Mouse (Mus musculus) kidney, postnatal 10 days (tissue): ENCODE measurements at regions not wholly inside any gene's neighbourhood (a gene's known extent, or its start where the extent isn't known, plus 50 kb on each side); places are given as distances from the start of the nearest gene placed in this dataset.

Experiments
- DNase-seq: peaks from one replicate; pipeline ENCODE4 v3.0.0; 2021; ENCODE audit warnings: mixed read lengths

DNA sequence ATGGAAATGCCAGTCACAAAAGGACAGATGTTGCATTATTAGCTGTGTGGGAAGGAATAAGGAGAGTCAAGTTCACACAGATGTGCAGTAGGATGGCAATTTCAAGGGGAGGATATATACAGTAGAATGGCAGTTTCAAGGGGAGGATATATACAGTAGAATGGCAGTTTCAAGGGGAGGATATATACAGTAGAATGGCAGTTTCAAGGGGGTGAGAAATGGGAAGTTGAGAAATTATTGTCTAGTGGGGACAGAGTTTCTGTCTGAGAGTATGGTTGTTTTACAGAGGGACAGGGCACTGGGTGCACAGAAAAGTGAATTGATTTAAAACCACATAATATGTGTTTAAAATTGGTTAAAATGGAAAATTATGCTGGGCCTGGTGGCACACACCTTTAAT lies 54.8 kb upstream of the Scel start:
- no peak for DNase-seq

DNA sequence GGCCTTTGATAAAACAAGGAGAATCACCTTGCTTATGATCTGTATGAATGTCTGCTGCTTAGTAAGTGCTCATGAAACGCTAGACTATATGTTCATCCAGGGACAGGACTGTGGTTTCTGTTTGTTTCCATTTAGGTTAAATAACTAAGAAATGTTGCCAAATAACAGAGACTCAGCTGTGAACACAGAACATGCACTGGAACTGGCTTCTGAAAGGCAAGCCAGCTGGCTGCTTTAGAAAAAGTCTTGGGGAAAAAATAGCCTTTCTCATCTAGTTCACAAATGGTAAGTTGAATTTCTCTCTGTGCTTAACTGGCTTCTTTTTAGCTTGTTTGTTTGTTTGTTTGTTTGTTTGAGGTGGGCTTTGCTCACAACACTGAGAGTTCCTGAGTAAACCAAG lies 57.0 kb upstream of the Scel start:
- no peak for DNase-seq

DNA sequence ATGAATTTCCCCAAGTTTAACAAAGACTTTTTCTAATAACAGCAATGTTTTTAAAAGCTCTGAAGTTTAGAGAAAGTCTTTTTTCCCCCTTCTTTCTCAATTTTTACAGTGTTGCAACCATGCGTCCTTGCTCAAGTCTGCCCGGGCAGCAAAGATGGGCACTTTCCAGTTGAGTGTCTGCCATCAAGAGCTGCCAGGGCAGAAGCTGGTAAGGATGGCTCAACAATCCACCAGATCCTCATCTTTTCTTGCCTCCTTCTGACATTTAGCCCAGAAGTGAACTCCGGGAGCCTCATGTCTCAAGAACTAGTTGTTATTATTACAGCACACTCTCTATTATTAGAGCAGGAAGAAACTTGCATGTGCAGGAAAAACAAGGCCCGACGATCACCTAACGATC lies 62.4 kb upstream of the Scel start:
- no peak for DNase-seq

DNA sequence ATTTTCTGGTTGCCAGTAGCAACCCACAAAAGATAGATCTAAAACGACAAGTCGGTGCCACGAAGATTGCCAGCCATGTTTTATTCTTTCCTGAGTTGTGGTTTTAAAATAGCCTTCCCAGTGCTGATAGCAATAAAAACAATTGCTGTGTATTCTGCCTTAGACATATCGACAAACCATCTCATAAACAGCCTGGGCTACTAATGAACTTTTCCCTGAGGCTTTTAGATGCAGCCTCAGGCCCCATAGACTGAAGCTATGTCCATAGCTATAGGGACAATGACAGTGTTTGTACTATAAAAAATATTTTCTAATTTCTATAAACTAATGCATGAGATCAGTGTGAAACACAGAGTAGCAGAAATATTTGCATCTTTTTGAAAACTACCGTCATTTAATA lies 63.7 kb upstream of the Scel start:
- DNase-seq = no peak

DNA sequence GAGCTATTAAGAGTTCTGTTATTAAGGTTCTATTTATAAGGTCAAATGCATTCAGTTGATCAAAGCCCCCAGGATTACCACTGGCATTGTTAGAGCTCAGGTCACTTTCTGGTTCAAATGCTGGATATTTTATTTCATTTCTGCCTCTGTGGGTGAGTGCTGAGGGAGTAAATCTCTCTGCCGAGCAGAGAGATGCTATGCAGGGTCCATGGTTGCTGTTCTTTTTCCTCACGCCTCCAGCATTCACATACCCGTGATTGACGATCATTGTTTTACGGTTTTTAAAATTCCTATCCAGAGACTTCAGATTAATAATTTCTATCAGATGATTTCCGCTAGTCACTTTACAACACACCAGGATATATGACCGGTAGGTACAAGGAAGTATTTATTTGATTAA lies 64.1 kb upstream of the Scel start:
- DNase-seq = no peak

DNA sequence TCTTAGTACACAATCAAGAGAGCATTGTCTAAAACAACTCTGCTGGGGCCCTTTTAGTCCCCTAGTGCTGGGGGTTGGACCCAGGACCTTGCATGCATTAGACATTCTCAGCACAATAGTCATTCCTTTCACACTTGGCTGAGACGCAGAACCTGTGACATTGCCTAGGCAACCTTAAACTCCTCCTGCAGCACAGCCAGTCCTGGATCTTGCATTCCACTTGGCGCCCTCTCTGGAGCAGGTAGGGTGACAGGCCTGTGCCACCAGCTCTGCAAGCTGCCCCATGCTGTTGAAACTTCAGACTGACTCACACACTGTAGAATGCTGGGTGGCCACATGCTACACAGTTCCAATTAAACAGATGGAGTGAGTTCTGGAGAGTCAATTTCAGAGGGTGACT lies 66.5 kb upstream of the Scel start:
- DNase-seq = peak; percentile 36

DNA sequence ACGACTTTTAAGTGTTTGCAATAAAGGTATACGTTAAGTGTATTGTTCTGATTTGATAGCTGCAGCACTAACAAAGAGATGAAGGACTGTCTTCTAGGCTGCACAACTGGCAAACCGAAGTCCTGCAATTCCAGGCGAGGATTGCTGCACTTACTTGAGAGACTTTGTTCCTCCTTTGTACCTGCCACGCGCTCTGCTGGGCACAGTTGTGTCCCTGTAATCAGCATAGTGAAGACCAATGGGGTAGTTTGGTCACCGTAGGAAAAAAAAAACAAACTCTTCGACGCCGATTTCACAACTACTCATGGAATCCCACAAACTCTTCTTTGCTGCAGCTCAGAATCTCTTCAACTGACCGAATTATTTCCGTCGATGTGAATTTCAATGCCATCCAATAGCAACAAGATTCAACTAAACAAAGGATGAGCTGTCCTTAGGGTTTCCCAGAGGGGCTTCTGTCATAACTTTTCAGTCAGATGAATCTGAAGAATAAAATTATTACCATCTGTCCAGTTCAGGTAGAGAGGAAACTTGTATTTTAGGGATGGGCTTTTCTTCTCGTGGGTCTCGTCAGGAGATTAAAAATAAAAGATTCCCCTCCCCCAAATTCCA lies 71.6 kb upstream of the Scel start:
- DNase-seq = no peak

DNA sequence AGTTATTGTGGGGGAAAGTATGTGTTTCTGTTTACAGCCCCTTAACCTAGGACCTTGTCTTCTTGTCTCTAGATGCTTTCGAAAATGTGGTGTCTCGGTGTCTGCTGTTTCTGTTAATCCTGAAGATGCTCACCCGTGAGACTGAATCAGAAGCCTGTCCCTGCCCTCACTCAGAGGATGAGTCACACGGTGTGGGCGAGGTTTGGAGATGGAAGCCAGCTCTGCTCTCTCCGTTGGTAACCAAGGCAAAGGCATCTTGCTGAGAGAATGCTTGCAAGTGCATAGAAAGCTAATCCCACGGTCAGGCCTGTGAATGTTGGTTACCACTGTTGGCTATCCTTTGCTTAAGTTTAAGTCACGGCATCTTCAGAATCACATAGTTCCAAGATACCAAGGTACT lies 72.9 kb upstream of the Scel start:
- DNase-seq = no peak

DNA sequence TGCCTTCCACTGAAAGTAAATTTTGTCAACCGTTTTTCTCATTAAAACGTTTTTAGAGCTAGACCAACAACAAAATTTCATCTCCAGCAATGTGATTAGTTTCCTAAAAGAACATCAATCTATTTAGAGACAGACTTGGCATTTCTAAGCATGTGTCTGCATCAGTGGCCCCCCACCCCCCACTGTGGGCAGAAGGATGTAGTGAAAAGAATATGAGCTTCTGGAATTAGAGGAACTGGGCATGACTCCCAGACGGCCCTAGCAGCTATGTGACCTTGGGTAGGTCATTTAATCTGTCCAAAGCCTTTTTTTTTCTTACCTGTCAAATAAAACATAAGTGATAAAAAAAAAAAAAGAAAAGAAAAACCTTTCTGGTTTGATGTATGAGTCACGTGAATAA lies 78.9 kb upstream of the Scel start:
- DNase-seq = no peak

DNA sequence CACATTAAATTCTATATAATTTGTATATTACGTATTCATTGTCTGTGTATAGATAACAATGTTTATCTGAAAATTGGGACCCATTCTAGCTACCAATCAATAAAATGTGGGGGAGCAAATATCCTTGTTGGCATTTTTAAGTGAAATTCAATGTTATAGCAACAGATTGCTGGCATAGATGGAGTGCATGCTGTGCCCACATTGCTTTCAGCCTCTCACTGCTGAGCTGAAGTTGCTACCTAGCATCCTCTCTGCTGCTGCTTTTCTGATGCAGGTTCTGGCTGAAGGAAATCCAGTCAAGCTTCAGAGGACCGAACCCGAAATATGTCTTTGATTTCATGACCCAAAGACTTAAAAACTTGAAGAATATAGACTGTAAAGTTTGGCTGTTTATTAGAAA lies 80.0 kb upstream of the Scel start:
- DNase-seq = no peak

DNA sequence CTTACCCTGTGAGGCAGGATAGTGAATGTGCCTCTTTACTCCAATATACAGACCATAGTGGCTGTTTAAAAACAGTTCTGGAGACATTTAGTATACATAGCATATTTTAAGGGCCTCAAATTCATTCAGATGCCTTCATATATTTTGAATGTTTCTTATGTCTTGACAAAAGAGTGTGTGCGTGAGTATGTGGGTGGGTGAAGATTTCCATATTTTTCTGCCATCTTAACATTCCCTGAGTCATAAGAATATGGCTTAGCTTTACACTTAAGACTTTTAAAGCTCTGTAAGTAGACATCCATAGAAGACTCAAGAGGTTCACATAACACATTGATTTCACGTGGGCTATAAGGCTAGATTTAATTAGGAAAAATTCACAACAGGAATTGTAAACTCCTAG lies 81.3 kb upstream of the Mycbp2 start:
- DNase-seq = no peak

DNA sequence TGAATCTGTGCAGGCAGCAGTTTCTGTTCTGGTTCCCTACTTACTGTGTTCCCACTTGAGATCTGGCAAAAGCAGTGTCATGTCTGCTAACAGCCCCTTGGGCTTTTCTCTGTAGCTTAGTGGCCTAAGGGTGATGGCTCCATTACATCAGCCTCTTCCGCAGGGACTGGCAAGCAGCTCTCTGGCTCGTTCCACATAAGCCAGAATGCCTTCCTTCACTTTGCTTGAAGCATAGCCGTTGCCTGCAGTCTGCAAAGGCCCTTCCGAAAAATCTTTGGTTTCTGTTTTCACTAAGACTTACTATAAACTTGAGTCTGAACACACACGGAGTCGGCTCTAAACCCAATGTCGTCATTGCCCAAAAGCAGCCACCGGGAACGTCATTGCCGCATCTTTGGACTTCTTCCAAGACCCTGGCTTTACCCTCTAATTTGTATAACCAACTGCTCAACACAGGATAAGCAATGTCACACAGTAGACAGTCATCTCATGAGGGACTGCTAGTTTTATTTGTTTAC lies 74.8 kb upstream of the Mycbp2 start:
- DNase-seq = no peak

DNA sequence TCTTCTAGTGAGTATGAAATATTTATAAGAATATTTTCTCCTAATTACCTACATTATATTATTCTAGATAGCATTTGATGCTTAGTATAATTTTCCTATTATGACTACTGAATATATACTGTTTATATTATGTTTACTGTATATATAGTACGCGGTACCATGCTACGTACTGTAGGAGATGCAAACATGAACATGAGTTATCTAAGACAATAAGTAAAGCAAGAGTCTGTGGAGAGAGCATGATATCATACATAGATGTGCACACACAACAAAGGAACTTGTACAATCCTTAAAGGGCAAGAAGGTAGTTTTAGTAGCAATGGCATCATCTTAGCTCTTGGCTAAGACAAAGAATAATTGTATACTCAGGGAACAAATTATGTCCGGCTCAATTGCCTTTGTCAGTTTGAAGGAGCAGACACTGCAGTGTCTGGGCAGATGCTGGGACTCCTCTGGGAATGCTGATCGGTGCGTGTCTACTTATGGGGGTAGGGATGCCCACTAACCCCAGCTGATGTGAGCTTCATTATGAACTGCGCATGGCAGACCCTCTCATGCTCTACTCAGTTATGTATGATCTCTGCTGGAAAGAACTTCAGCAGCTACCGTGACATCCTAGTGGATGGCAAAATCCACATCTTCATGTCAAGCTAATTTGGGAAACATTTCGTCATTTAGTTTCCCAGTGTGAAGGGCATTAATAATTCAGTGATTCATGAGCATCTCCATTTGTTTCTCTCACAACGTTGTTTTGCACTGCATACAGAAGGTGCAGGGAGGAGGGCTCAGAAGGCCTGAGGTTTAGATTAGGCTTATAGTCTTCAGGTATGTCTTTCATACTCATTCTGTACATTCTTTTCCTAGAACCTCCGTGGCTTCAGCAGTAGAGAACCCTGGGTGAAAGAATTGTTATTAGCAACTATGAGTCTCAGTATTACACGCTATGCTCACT lies 70.8 kb upstream of the Mycbp2 start:
- DNase-seq = no peak

DNA sequence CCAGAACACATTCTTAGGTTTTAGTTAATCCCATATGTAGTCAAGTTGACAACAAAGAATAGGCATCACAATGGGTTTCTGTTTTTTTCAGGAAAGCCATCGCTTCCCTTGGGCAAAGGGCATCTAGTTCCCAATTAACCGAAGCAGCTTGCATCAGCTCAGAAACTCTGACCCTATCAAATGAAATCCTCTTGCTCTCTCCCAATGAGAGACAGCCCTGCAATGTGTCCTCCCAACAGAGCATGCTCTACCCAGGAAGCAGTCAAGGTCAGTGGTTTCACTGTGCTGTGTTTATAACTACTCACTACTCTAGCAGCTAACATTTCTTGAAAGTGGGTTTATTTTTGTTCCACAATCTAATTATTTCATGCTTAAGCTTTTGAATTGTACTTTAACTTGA lies 58.0 kb upstream of the Mycbp2 start:
- no peak for DNase-seq

DNA sequence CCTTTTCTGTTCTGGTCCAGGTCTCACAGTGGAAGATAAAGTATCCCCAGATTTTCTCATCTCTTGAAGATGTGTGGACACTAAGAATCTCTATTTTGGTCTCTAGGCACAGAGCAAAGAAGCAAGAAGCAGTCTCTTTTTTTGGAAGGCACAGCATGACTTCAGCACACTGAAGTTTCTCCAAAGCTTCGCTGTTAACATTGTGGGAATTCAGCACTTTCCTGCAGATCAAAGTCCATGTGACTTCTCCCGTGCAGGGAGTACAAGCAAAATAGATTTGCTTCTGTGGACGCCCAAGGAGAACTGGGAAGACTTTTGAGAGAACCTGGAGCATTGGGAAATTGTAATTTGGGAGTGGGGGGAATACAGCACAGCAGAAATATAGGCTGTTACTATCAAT lies 56.4 kb upstream of the Mycbp2 start:
- DNase-seq = peak; percentile 12

DNA sequence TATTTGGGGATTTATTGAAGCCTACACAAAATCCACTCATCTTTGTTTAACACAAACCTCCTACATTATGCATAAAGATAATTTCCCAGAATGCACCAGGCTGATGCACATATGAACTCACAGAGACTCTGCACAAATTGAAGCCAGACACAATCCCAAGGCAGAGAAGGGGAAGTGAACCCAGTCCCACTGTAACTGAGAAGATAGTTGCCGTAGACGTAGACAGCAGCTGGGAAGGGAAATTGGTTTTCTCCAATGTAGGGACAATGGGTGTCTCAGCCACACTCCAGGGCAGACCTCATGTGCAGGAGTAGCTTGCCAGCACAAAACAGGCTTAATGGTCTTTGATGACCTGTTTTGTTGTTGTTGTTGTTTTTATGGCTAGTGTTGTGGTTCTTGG lies 55.4 kb upstream of the Mycbp2 start:
- no peak for DNase-seq

DNA sequence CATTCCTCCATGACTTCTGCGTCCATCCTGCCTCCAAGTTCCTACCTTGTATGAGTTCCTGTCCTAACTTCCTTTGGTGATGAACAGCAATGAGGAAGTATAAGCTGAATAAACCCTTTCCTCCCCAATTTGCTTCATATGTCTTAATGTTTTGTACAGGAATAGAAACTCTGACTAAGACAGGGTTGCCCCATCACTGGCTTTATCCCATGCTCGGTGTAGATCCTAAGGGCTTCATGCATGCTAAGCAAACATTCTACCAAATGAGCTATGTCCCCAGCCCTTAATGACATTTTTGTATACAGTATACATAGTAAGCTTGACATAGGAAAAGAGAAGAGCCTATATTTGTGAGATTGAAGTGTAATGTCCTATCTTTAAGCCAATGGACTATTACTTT lies 54.7 kb upstream of the Mycbp2 start:
- DNase-seq = no peak

DNA sequence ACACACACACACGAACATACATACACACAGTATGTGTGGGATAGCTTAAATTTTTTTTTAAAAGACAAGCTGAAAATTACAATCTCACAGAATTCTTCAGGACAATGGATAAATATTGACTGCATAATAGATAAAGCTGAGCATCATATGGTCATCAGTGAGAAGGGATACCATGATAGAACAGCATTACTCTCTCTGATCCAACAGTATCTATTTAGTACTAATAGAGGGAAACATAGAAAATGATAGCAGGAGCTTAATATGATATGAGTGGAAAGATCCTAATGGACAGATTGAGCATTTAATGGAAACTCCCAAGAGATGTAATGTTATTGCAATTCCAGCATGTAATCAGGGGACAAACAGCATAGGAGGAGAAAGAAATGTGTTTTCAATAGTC lies 51.8 kb upstream of the Mycbp2 start:
- no peak for DNase-seq
